ENCODE assay signal across 17 mouse cellular contexts in genomic region chr6:28848891-28849290, GRCm38 (mm10). TPM values are rescaled to one million over a fixed set of nuclear protein-coding genes. Genes with fewer than 3 reads are reported as not detected.
A peak's percentile ranks its signal among the peaks of the same experiment; 100 is the strongest.
DNase-seq lines count a peak whose midpoint lies in the region; ATAC-seq lines count a peak whose summit lies in the region.
"Had no signal": no experiment of that assay in that cellular context is flagged by ENCODE, and none has a peak within 500 bp of the region (broad histone marks: within the 10 kb centered on the region; RNA-seq: fewer than 3 reads in every experiment).

No protein-coding gene starts in this region.

- H3K27me3 ChIP-seq in heart, embryonic 13.5 days (replicated peaks), result no peaks in the 10 kb centered on the region
- peaks cover 5% of the 10 kb centered on the region; the same call in 1 of the 2 replicates for H3K27me3 ChIP-seq in midbrain, embryonic 12.5 days
- H3K27me3 ChIP-seq in midbrain, embryonic 15.5 days (replicated peaks), result no peaks in the 10 kb centered on the region
- no peaks in the 10 kb centered on the region for H3K27me3 ChIP-seq in hindbrain, embryonic 13.5 days
- H3K27me3 ChIP-seq in neural tube, embryonic 15.5 days (replicated peaks), result no peaks in the 10 kb centered on the region
- H3K27me3 ChIP-seq: embryonic facial prominence, embryonic 15.5 days had no signal

- WGBS in heart, embryonic 13.5 days, result 72% methylated on average over 9 of the region's 9 CpGs
- 60% methylated on average over 9 of the region's 9 CpGs for WGBS in midbrain, embryonic 12.5 days
- 41% methylated on average over 9 of the region's 9 CpGs for WGBS in midbrain, embryonic 15.5 days
- WGBS in hindbrain, embryonic 13.5 days, result 45% methylated on average over 9 of the region's 9 CpGs
- WGBS in neural tube, embryonic 15.5 days, result 33% methylated on average over 9 of the region's 9 CpGs

- intact Hi-C loops in heart, postnatal 25 days (cut with DNase I), result no loop called here

- peak overlapping the region; percentile 36 for H3K27ac ChIP-seq in heart, embryonic 13.5 days (replicated peaks)
- 0 out of 2 replicates have a peak overlapping the region, but pooled peaks have one; percentile 22 for H3K27ac ChIP-seq in midbrain, embryonic 12.5 days (replicated peaks)
- H3K27ac ChIP-seq in midbrain, embryonic 15.5 days, result no peak overlapping the region
- H3K27ac ChIP-seq in hindbrain, embryonic 13.5 days, result peak overlapping the region; percentile 60
- H3K27ac ChIP-seq in neural tube, embryonic 15.5 days (replicated peaks), result peak overlapping the region; percentile 30
- H3K27ac ChIP-seq: embryonic facial prominence, embryonic 15.5 days; left cerebral cortex, adult 2 months had no signal

- no peaks in the 10 kb centered on the region; the same call in 1 of the 2 replicates for H3K36me3 ChIP-seq in heart, embryonic 13.5 days
- H3K36me3 ChIP-seq in midbrain, embryonic 12.5 days, result no peaks in the 10 kb centered on the region
- H3K36me3 ChIP-seq in midbrain, embryonic 15.5 days (replicated peaks), result no peaks in the 10 kb centered on the region
- H3K36me3 ChIP-seq in hindbrain, embryonic 13.5 days, result no peaks in the 10 kb centered on the region
- no peaks in the 10 kb centered on the region for H3K36me3 ChIP-seq in neural tube, embryonic 15.5 days
- H3K36me3 ChIP-seq: embryonic facial prominence, embryonic 15.5 days had no signal

- no peak overlapping the region for H3K4me2 ChIP-seq in heart, embryonic 13.5 days
- no peak overlapping the region for H3K4me2 ChIP-seq in midbrain, embryonic 12.5 days (replicated peaks)
- no peak overlapping the region for H3K4me2 ChIP-seq in midbrain, embryonic 15.5 days
- no peak overlapping the region for H3K4me2 ChIP-seq in hindbrain, embryonic 13.5 days
- H3K4me2 ChIP-seq in neural tube, embryonic 15.5 days, result no peak overlapping the region
- H3K4me2 ChIP-seq: embryonic facial prominence, embryonic 15.5 days; liver, embryonic 11.5 days; lung, embryonic 14.5 days had no signal

- H3K4me3 ChIP-seq in heart, embryonic 13.5 days, result no peak overlapping the region
- H3K4me3 ChIP-seq in midbrain, embryonic 12.5 days, result no peak overlapping the region
- H3K4me3 ChIP-seq in midbrain, embryonic 15.5 days, result no peak overlapping the region
- H3K4me3 ChIP-seq in hindbrain, embryonic 13.5 days, result no peak overlapping the region
- H3K4me3 ChIP-seq in neural tube, embryonic 15.5 days (replicated peaks), result no peak overlapping the region
- H3K4me3 ChIP-seq: embryonic facial prominence, embryonic 15.5 days; left cerebral cortex, adult 2 months had no signal

- peaks cover 63% of the 10 kb centered on the region for H3K4me1 ChIP-seq in heart, embryonic 13.5 days
- peaks cover 48% of the 10 kb centered on the region for H3K4me1 ChIP-seq in midbrain, embryonic 12.5 days
- H3K4me1 ChIP-seq in midbrain, embryonic 15.5 days, result peaks cover 30% of the 10 kb centered on the region
- H3K4me1 ChIP-seq in hindbrain, embryonic 13.5 days (replicated peaks), result peaks cover 72% of the 10 kb centered on the region
- H3K4me1 ChIP-seq in neural tube, embryonic 15.5 days, result peaks cover 55% of the 10 kb centered on the region

- no peaks in the 10 kb centered on the region for H3K9me3 ChIP-seq in heart, embryonic 13.5 days
- no peaks in the 10 kb centered on the region for H3K9me3 ChIP-seq in midbrain, embryonic 12.5 days
- no peaks in the 10 kb centered on the region for H3K9me3 ChIP-seq in midbrain, embryonic 15.5 days
- H3K9me3 ChIP-seq in hindbrain, embryonic 13.5 days, result no peaks in the 10 kb centered on the region
- no peaks in the 10 kb centered on the region for H3K9me3 ChIP-seq in neural tube, embryonic 15.5 days (replicated peaks)
- H3K9me3 ChIP-seq: embryonic facial prominence, embryonic 15.5 days had no signal

- ATAC-seq in heart, embryonic 13.5 days (ENCODE audit: extremely low read depth, insufficient number of reproducible peaks, low FRiP score, low TSS enrichment), result no peak
- ATAC-seq in midbrain, embryonic 12.5 days (ENCODE audit: low FRiP score, low read depth), result no peak
- no peak for ATAC-seq in midbrain, embryonic 15.5 days (replicated peaks)
- ATAC-seq in hindbrain, embryonic 13.5 days (ENCODE audit: low FRiP score), result no peak
- peak; percentile 42; the same call in 1 of the 2 replicates for ATAC-seq in neural tube, embryonic 15.5 days (ENCODE audit: low FRiP score)
- ATAC-seq: forebrain, embryonic 14.5 days had no signal

- H3K9ac ChIP-seq in heart, embryonic 13.5 days, result peak overlapping the region; percentile 24; the same call in 1 of the 2 replicates
- no peak overlapping the region; the same call in 1 of the 2 replicates for H3K9ac ChIP-seq in midbrain, embryonic 12.5 days (replicated peaks)
- no peak overlapping the region for H3K9ac ChIP-seq in midbrain, embryonic 15.5 days
- no peak overlapping the region for H3K9ac ChIP-seq in hindbrain, embryonic 13.5 days
- H3K9ac ChIP-seq in neural tube, embryonic 15.5 days (replicated peaks), result no peak overlapping the region
- H3K9ac ChIP-seq: embryonic facial prominence, embryonic 15.5 days; lung, embryonic 14.5 days had no signal

- DNase-seq in heart, postnatal 25 days (ENCODE audit: low spot score), result no peak
- no peak for DNase-seq in testis, postnatal 14 days (ENCODE audit: low spot score)
- DNase-seq: cerebellum, adult 11-12 months; heart, postnatal 36 days; kidney, adult 11 months; lung, embryonic 14.5 days; right cerebral cortex, postnatal 14 days; thymus, postnatal 36 days had no signal

RNA-seq across cellular contexts. Expression of gene Lrrc4, which starts 17.3 kb away (rescaled TPM):
- polyA plus RNA-seq in heart, embryonic 13.5 days (2015; fragmentation: Nextera tagmentation; extraction: Ambion mirVana), result 0.40 and 0.41 TPM in 2 replicates
- total RNA-seq in heart, postnatal 25 days (2021), result under 1 TPM; 0.23 to 0.36 TPM
- 3.8 TPM in 2 replicates for polyA plus RNA-seq in midbrain, embryonic 12.5 days (2016; fragmentation: Nextera tagmentation; extraction: Ambion mirVana)
- 7.0 and 7.6 TPM in 2 replicates for polyA plus RNA-seq in midbrain, embryonic 15.5 days (2015; fragmentation: Nextera tagmentation; extraction: Ambion mirVana)
- 5.6 and 6.4 TPM in 2 replicates for polyA plus RNA-seq in hindbrain, embryonic 13.5 days (2015; fragmentation: Nextera tagmentation; extraction: Ambion mirVana)
- 7.2 and 8.5 TPM in 2 replicates for polyA plus RNA-seq in neural tube, embryonic 15.5 days (2015; fragmentation: Nextera tagmentation; extraction: Ambion mirVana)
